9 mouse cellular contexts compared by ENCODE assay signal in the genomic region with DNA sequence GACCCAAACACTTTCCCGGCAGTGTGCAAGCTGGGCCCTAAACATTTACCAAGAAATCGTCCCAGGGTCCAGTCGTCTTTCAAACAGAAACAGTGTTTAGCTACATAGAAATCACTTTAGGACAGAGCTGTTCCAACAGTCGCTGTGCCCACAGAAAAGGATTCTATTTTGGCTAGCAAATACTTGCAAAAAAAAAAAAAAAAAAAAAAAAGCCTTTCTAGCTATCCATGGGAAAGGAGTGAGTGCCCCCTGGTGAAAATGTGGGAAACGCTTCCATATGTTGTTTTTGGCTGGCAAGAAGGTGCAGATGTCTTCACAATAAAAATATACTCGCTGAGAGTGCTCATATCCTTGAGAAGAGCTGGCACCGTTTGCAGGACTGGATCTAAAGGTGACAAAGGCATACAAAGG.
DNase-seq lines count a peak whose midpoint lies in the region; ATAC-seq and TF ChIP-seq lines count a peak whose summit lies in the region.
"Had no signal": no experiment of that assay in that cellular context is flagged by ENCODE, and none has a peak within 500 bp of the region (broad histone marks: within the 10 kb centered on the region; RNA-seq: fewer than 3 reads in every experiment).

No protein-coding gene starts in this region.

- H3K27me3 ChIP-seq in embryonic facial prominence, embryonic 10.5 days (replicated peaks; ENCODE audit: low read depth, poor library complexity, severe bottlenecking) = no peaks in the 10 kb centered on the region
- no peaks in the 10 kb centered on the region for H3K27me3 ChIP-seq in hindbrain, embryonic 12.5 days
- H3K27me3 ChIP-seq in thymus, adult 2 months (ENCODE audit: control insufficient read depth, insufficient read depth, low read length) = no peaks in the 10 kb centered on the region

- no peak for ATAC-seq in hindbrain, embryonic 12.5 days (ENCODE audit: low FRiP score)

- peaks cover 10% of the 10 kb centered on the region for H3K9me3 ChIP-seq in embryonic facial prominence, embryonic 10.5 days
- peaks cover 7% of the 10 kb centered on the region for H3K9me3 ChIP-seq in hindbrain, embryonic 12.5 days (replicated peaks)

- no peak for TF ChIP-seq POLR2A in thymus, adult 2 months (IDR thresholded peaks at IDR 0.05; ENCODE audit: control insufficient read depth, extremely low read depth, insufficient read depth, low read length, poor library complexity)

- intact Hi-C loops in left cerebral cortex, postnatal 36 days (cut with DNase I) = loop anchor here (1.0 to 10.0 kb wide), 5 partner anchors 50 to 808 kb away; a partner anchor contains a TSS

- H3K4me3 ChIP-seq in embryonic facial prominence, embryonic 10.5 days = no peak overlapping the region
- H3K4me3 ChIP-seq in hindbrain, embryonic 12.5 days = no peak overlapping the region
- no peak overlapping the region for H3K4me3 ChIP-seq in thymus, adult 2 months (ENCODE audit: control insufficient read depth, insufficient read depth, low read length)
- H3K4me3 ChIP-seq: limb, embryonic 13.5 days had no signal

- peaks cover 8% of the 10 kb centered on the region for H3K4me1 ChIP-seq in embryonic facial prominence, embryonic 10.5 days
- peaks cover 12% of the 10 kb centered on the region for H3K4me1 ChIP-seq in hindbrain, embryonic 12.5 days
- H3K4me1 ChIP-seq in thymus, adult 2 months (replicated peaks; ENCODE audit: control insufficient read depth, insufficient read depth, low read length) = no peaks in the 10 kb centered on the region
- H3K4me1 ChIP-seq: limb, embryonic 13.5 days had no signal

- no peak overlapping the region for H3K9ac ChIP-seq in hindbrain, embryonic 12.5 days
- H3K9ac ChIP-seq: limb, embryonic 13.5 days had no signal

- H3K4me2 ChIP-seq in hindbrain, embryonic 12.5 days (replicated peaks) = no peak overlapping the region
- H3K4me2 ChIP-seq: limb, embryonic 13.5 days had no signal

- whole genome bisulfite sequencing in embryonic facial prominence, embryonic 10.5 days = 39% methylated on average over 7 of the region's 7 CpGs
- 25% methylated on average over 7 of the region's 7 CpGs for WGBS in hindbrain, embryonic 12.5 days
- 61% methylated on average over 7 of the region's 7 CpGs for WGBS in thymus, adult 2 months

- no peaks in the 10 kb centered on the region for H3K36me3 ChIP-seq in embryonic facial prominence, embryonic 10.5 days (replicated peaks)
- H3K36me3 ChIP-seq in hindbrain, embryonic 12.5 days = no peaks in the 10 kb centered on the region
- H3K36me3 ChIP-seq in thymus, adult 2 months (ENCODE audit: control insufficient read depth, insufficient read depth, low read length) = no peaks in the 10 kb centered on the region
- H3K36me3 ChIP-seq: limb, embryonic 13.5 days had no signal

- no peak overlapping the region for H3K27ac ChIP-seq in embryonic facial prominence, embryonic 10.5 days (replicated peaks)
- H3K27ac ChIP-seq in hindbrain, embryonic 12.5 days = peak overlapping the region; percentile 12; the same call in 1 of the 2 replicates
- no peak overlapping the region for H3K27ac ChIP-seq in thymus, adult 2 months (ENCODE audit: control insufficient read depth, insufficient read depth, low read length)
- H3K27ac ChIP-seq: limb, embryonic 13.5 days had no signal

- no peak for TF ChIP-seq CTCF in thymus, adult 2 months (IDR thresholded peaks at IDR 0.05; ENCODE audit: borderline replicate concordance, control insufficient read depth, extremely low read depth, insufficient read depth, low read length, poor library complexity)

- peak; percentile 23 for DNase-seq in ovary, postnatal 14 days (ENCODE audit: low spot score)
- no peak for DNase-seq in ovary, adult 18-20 months (ENCODE audit: low spot score)
- peak; percentile 52 for DNase-seq in embryonic facial prominence, embryonic 10.5 days (ENCODE audit: low spot score)
- peak; percentile 62 to 65 for DNase-seq in left cerebral cortex, postnatal 36 days (ENCODE audit: low spot score in 2 of 2)
- peak; percentile 82 for DNase-seq in retina, postnatal 1 day
- no peak for DNase-seq in thymus, adult 2 months
- DNase-seq in urinary bladder, postnatal 36 days (ENCODE audit: low spot score in 2 of 2) = no peak

Comparison
In these comparisons a context has a peak if more than half of its experiments do, and no peak if none do; other contexts are left out.
1. DNase-seq: peak in ovary, postnatal 14 days (single experiment), embryonic facial prominence, embryonic 10.5 days (single experiment), left cerebral cortex, postnatal 36 days (2 of 2) and retina, postnatal 1 day (single experiment); none in ovary, adult 18-20 months (single experiment), thymus, adult 2 months (single experiment) and urinary bladder, postnatal 36 days (0 of 2).